Mouse (Mus musculus) cerebellum, adult 2 months (tissue): ENCODE results near the gene Uso1.

ENCODE experiments used
- CTCF ChIP-seq: fragments of 200-500 bp; IDR thresholded peaks from 2 replicates; pipeline ENCODE4 v1.5.1; 2011; ENCODE audit warnings: low read depth, mild to moderate bottlenecking, control low read depth, low read length, moderate library complexity, borderline replicate concordance; ENCODE audit not compliant: insufficient read depth
- POLR2A ChIP-seq: fragments of 200-500 bp; IDR thresholded peaks from 2 replicates; pipeline ENCODE4 v1.6.1; 2011; ENCODE audit warnings: low read length, control low read depth, borderline replicate concordance; ENCODE audit not compliant: insufficient read depth

DNA sequence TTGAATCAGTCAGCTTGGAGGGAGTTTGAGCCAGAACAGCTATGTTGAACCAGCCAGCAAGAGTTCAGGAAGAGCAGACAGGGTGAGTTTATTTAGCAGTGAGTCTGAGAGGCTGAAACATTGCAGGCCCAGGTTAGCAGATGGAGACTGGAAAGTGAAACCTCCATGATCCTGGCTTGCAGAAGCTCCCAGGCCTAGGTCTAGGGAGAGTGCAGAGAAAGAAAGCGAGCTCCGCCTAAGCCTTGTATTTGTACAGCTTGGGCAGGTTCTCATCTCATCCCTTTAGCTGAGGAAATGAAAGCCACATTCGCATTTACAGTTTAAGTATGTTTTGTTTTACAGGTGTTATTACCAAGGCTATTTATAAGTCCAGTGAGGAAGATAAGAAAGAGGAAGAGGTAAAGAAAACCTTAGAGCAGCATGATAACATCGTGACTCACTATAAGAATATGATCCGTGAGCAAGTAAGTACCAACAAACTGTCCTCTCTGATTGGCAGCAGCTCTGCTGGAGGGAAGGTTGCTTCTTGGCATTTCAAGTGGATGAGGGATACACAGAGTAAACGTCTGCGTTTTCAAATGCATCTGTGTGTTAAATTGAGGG lies 51.2 kb downstream of the Uso1 start:
- TF ChIP-seq CTCF (no peak), POLR2A (no peak)
